Mouse (Mus musculus): ENCODE results near the gene Ankdd1b. TPM values are rescaled to one million over a fixed set of nuclear protein-coding genes. Genes with fewer than 3 reads are reported as not detected.

The Ankdd1b gene
- polyA plus RNA-seq, 1 experiment from 2014 or later = not detected

- no peaks in the 10 kb centered on the region for H3K27me3 ChIP-seq
- no peaks in the 10 kb centered on the region for H3K4me1 ChIP-seq (replicated peaks)
- H3K4me2 ChIP-seq = no peak overlapping the region
- H3K27ac ChIP-seq (replicated peaks) = no peak overlapping the region
- H3K9me3 ChIP-seq = no peaks in the 10 kb centered on the region
- H3K9ac ChIP-seq = no peak overlapping the region
- peaks cover 22% of the 10 kb centered on the region for H3K36me3 ChIP-seq
- no peak overlapping the region for H3K4me3 ChIP-seq
- no peak for ATAC-seq (ENCODE audit: low read depth)
- WGBS = 90% methylated on average over 6 of the region's 6 CpGs
Measured at GRCm38 (mm10) chr13:96487968-96488367, 17.0 kb upstream of the Ankdd1b start.

DNA sequence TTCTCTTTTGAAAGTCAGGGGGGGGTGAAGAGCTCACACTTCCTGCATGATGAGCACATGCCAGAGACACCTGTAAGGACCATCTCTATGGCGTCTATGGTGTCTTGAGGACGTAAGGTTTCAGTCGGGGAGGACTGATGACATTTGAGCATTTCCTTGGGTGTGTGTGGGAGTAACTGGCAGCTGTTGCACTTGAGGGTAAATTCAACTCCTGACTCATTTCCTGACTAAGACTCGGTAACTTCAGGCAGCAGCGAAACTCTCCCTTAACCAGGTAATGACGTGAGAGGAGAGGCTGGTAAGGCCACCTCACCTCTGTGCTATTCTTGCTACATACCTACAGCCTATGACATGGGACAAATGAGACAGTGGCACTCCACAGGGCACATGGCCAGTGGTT lies 16.2 kb upstream of the Ankdd1b start:
- H3K27me3 ChIP-seq = no peaks in the 10 kb centered on the region
- 90% methylated on average over 6 of the region's 6 CpGs for WGBS
- H3K4me3 ChIP-seq = no peak overlapping the region
- H3K9ac ChIP-seq = no peak overlapping the region
- H3K4me1 ChIP-seq (replicated peaks) = no peaks in the 10 kb centered on the region
- no peaks in the 10 kb centered on the region for H3K9me3 ChIP-seq
- H3K36me3 ChIP-seq = peaks cover 22% of the 10 kb centered on the region
- no peak overlapping the region for H3K4me2 ChIP-seq
- no peak overlapping the region for H3K27ac ChIP-seq (replicated peaks)
- ATAC-seq (ENCODE audit: low read depth) = no peak

DNA sequence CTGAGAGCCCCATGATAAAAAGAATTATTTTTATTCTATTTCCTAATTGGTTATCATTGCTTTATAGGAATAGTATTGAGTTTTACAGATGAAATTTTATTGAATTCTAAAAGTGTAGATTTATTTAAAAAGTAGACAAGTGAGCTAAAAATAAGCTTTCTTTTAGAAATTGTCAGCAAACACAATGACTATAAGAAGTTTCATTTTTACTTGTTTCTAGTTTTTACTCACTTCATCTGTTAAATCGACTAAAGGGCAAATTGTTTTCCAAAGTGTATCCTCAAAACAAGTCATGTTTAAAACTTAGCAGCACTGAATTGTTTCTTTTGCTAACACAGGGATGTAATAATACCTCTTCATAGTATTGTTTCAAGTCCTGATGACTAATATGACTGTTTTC lies 8.0 kb upstream of the Ankdd1b start:
- H3K27me3 ChIP-seq = no peaks in the 10 kb centered on the region
- peaks cover 6% of the 10 kb centered on the region for H3K36me3 ChIP-seq
- H3K27ac ChIP-seq (replicated peaks) = no peak overlapping the region
- H3K4me3 ChIP-seq = no peak overlapping the region
- H3K4me1 ChIP-seq (replicated peaks) = no peaks in the 10 kb centered on the region
- H3K9ac ChIP-seq = no peak overlapping the region
- no peak overlapping the region for H3K4me2 ChIP-seq
- whole genome bisulfite sequencing = 97% methylated on average over 1 of the region's 1 CpGs
- no peaks in the 10 kb centered on the region for H3K9me3 ChIP-seq
- ATAC-seq (ENCODE audit: low read depth) = no peak

DNA sequence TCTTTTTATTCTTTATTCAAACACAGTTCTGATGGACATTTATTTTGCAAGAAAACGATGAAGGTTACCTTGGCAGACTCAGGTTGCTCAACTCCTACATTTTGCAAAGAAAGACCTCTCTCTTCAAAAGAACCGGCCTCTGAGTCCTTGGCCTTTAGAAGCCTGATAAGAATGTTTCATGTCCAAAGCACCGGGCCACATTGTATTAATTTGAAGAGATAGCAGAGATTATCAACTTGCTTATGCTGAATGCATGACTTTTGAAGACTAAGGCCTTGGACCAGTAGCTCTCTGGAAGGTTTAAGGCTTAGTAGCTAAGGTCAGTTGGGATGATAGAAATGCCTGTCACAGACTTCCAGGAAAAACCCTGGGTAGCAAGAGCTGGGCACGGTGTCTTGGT lies 6.2 kb upstream of the Ankdd1b start:
- H3K9me3 ChIP-seq = no peaks in the 10 kb centered on the region
- H3K27ac ChIP-seq (replicated peaks) = no peak overlapping the region
- WGBS = 93% methylated on average over 4 of the region's 4 CpGs
- no peak overlapping the region for H3K4me3 ChIP-seq
- no peaks in the 10 kb centered on the region for H3K36me3 ChIP-seq
- no peak overlapping the region for H3K9ac ChIP-seq
- ATAC-seq (ENCODE audit: low read depth) = no peak
- H3K4me1 ChIP-seq (replicated peaks) = no peaks in the 10 kb centered on the region
- no peak overlapping the region for H3K4me2 ChIP-seq
- no peaks in the 10 kb centered on the region for H3K27me3 ChIP-seq

GRCm38 (mm10) chr13:96470556-96470955 lies 442 bp downstream of the Ankdd1b start:
- no peak for ATAC-seq (ENCODE audit: low read depth)
- no peaks in the 10 kb centered on the region for H3K4me1 ChIP-seq (replicated peaks)
- WGBS = 89% methylated on average over 6 of the region's 6 CpGs
- no peaks in the 10 kb centered on the region for H3K27me3 ChIP-seq
- no peak overlapping the region for H3K27ac ChIP-seq (replicated peaks)
- H3K4me2 ChIP-seq = no peak overlapping the region
- no peak overlapping the region for H3K4me3 ChIP-seq
- H3K9me3 ChIP-seq = no peaks in the 10 kb centered on the region
- no peak overlapping the region for H3K9ac ChIP-seq
- no peaks in the 10 kb centered on the region for H3K36me3 ChIP-seq

DNA sequence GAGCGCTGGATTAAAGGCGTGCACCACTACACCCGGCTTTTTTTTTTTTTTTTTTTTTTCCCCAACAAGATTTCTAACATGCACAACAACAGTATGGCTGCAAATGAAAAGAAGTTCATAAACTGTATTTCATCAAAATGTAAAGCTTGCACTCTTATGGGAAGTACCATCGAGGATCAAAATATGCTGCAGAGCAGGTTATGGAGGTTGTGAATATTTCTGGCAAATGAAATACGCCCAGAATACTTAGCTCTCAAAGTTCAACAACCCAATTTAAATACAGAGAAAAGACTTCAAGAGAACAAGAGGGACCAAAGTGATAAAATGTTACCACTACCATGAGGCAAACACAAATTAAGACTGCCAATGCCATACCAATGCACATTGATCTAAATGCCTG lies 2.3 kb downstream of the Ankdd1b start:
- H3K27ac ChIP-seq (replicated peaks) = no peak overlapping the region
- H3K4me2 ChIP-seq = no peak overlapping the region
- no peak overlapping the region for H3K9ac ChIP-seq
- no peaks in the 10 kb centered on the region for H3K27me3 ChIP-seq
- WGBS = 92% methylated on average over 5 of the region's 5 CpGs
- H3K4me1 ChIP-seq (replicated peaks) = no peaks in the 10 kb centered on the region
- H3K4me3 ChIP-seq = no peak overlapping the region
- no peaks in the 10 kb centered on the region for H3K36me3 ChIP-seq
- no peaks in the 10 kb centered on the region for H3K9me3 ChIP-seq
- no peak for ATAC-seq (ENCODE audit: low read depth)

- Histone ChIP-seq H3K4me1 (replicated peaks) (no peaks in the 10 kb centered on the region), H3K27ac (replicated peaks) (no peak overlapping the region), H3K36me3 (no peaks in the 10 kb centered on the region), H3K9me3 (no peaks in the 10 kb centered on the region), H3K9ac (no peak overlapping the region), H3K27me3 (no peaks in the 10 kb centered on the region), H3K4me2 (no peak overlapping the region), H3K4me3 (no peak overlapping the region)
- 45% methylated on average over 5 of the region's 5 CpGs for WGBS
- no peak for ATAC-seq (ENCODE audit: low read depth)
Measured at GRCm38 (mm10) chr13:96465315-96465714, 5.7 kb downstream of the Ankdd1b start.

DNA sequence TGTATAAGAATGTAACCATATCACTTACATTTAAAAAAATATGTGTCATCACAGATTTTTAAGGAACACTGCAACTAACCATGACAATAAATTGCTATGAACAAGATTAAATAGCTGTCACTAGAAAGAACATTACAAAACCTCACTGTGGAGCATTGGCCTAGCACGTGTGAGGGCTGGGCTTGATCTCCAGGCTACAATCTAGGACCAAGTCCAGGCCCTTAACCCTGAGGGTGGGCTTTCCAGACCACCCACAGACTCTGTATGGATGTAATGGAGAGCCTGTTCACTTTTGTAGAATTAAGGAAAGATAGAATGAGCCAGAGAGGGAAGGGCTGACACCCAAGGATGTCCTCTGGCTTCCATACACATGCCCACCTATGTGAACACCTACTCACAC lies 8.4 kb downstream of the Ankdd1b start:
- 66% methylated on average over 1 of the region's 1 CpGs for WGBS
- ATAC-seq (ENCODE audit: low read depth) = no peak
- no peak overlapping the region for H3K4me2 ChIP-seq

GRCm38 (mm10) chr13:96458606-96459005 lies 12.4 kb downstream of the Ankdd1b start:
- Histone ChIP-seq H3K27me3 (no peaks in the 10 kb centered on the region), H3K27ac (replicated peaks) (no peak overlapping the region), H3K4me1 (replicated peaks) (no peaks in the 10 kb centered on the region), H3K4me3 (no peak overlapping the region), H3K9ac (no peak overlapping the region), H3K4me2 (no peak overlapping the region), H3K36me3 (no peaks in the 10 kb centered on the region), H3K9me3 (no peaks in the 10 kb centered on the region)
- 85% methylated on average over 4 of the region's 4 CpGs for WGBS
- ATAC-seq (ENCODE audit: low read depth) = no peak

More for the DNA sequence above, 8.4 kb downstream of the Ankdd1b start:
- Histone ChIP-seq H3K9me3 (no peaks in the 10 kb centered on the region), H3K27me3 (no peaks in the 10 kb centered on the region), H3K36me3 (no peaks in the 10 kb centered on the region), H3K27ac (replicated peaks) (no peak overlapping the region), H3K4me1 (replicated peaks) (no peaks in the 10 kb centered on the region), H3K9ac (no peak overlapping the region), H3K4me3 (no peak overlapping the region)

GRCm38 (mm10) chr13:96458018-96458417 lies 13.0 kb downstream of the Ankdd1b start:
- no peak overlapping the region for H3K27ac ChIP-seq (replicated peaks)
- no peak for ATAC-seq (ENCODE audit: low read depth)
- H3K4me3 ChIP-seq = no peak overlapping the region
- no peaks in the 10 kb centered on the region for H3K4me1 ChIP-seq (replicated peaks)
- no peak overlapping the region for H3K4me2 ChIP-seq
- no peaks in the 10 kb centered on the region for H3K36me3 ChIP-seq
- H3K27me3 ChIP-seq = no peaks in the 10 kb centered on the region
- 84% methylated on average over 5 of the region's 5 CpGs for WGBS
- no peak overlapping the region for H3K9ac ChIP-seq
- H3K9me3 ChIP-seq = no peaks in the 10 kb centered on the region

DNA sequence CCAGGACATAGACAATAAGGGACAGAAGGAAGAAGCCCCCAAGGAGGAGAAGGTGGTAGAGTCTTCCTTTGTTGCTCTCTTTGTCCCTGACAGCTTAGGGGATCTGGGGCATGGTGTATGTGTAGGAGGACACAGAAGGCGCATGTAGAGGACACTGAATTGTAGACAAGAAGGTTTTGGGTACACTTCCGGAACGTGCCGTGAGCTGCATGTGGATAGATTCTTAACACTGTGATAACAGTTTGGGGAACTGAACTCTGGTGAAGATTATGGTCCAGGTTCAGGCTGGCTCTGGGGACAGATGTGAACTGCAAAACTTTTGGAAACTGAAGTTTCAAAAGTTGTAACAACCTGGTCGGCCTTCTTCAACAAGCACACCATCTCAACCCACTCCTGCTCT lies 13.4 kb downstream of the Ankdd1b start:
- WGBS = 97% methylated on average over 5 of the region's 5 CpGs
- H3K9ac ChIP-seq = no peak overlapping the region
- H3K36me3 ChIP-seq = no peaks in the 10 kb centered on the region
- no peaks in the 10 kb centered on the region for H3K4me1 ChIP-seq (replicated peaks)
- no peak overlapping the region for H3K4me2 ChIP-seq
- no peaks in the 10 kb centered on the region for H3K27me3 ChIP-seq
- no peak overlapping the region for H3K4me3 ChIP-seq
- no peaks in the 10 kb centered on the region for H3K9me3 ChIP-seq
- H3K27ac ChIP-seq (replicated peaks) = no peak overlapping the region
- ATAC-seq (ENCODE audit: low read depth) = no peak

- H3K9ac ChIP-seq = no peak overlapping the region
- H3K27me3 ChIP-seq = no peaks in the 10 kb centered on the region
- no peaks in the 10 kb centered on the region for H3K4me1 ChIP-seq (replicated peaks)
- H3K4me3 ChIP-seq = no peak overlapping the region
- no peaks in the 10 kb centered on the region for H3K36me3 ChIP-seq
- WGBS = 76% methylated on average over 3 of the region's 3 CpGs
- H3K27ac ChIP-seq (replicated peaks) = no peak overlapping the region
- no peak overlapping the region for H3K4me2 ChIP-seq
- no peak for ATAC-seq (ENCODE audit: low read depth)
- H3K9me3 ChIP-seq = no peaks in the 10 kb centered on the region
Measured at GRCm38 (mm10) chr13:96454288-96454687, 16.7 kb downstream of the Ankdd1b start.

DNA sequence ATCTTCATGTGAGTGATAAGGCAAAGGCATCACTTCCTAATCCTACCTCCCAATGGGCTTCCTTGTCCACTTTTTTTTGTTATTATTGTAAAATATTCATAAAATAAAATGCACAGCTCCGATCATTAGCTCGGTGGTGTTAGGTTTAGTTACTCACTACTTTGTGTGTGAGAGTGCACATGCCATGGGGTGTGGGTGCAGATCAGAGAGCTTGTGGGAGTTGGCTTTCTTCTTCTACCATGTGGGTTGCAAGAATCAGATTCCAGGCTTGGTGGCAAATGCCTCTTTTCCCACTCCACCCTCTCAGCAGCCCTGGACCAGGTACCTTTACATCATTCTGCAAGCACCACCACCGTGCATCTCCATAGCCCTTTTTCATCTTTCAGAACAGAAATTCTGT lies 18.4 kb downstream of the Ankdd1b start:
- Histone ChIP-seq H3K4me1 (replicated peaks) (no peaks in the 10 kb centered on the region), H3K27ac (replicated peaks) (no peak overlapping the region), H3K9me3 (no peaks in the 10 kb centered on the region), H3K27me3 (no peaks in the 10 kb centered on the region), H3K4me2 (no peak overlapping the region), H3K9ac (no peak overlapping the region), H3K4me3 (no peak overlapping the region), H3K36me3 (no peaks in the 10 kb centered on the region)
- WGBS = 91% methylated on average over 3 of the region's 3 CpGs
- no peak for ATAC-seq (ENCODE audit: low read depth)

Measured in neural tube, embryonic 13.5 days (tissue).